Mouse (Mus musculus) ES-Bruce4 (cell line): Measurements from ENCODE around the gene Gm9833.

Experiments used
- CTCF ChIP-seq: IDR thresholded peaks from one replicate; pipeline ENCODE4 v1.8.1; 2011; ENCODE audit warnings: low read depth, low read length
- EP300 ChIP-seq: IDR thresholded peaks from 2 replicates; pipeline ENCODE4 v1.6.1; 2011; ENCODE audit warnings: low read depth, low read length; ENCODE audit not compliant: insufficient read depth
- POLR2A ChIP-seq: IDR thresholded peaks from one replicate; pipeline ENCODE4 v1.8.1; 2011; ENCODE audit warnings: low read length; ENCODE audit not compliant: insufficient read depth

DNA sequence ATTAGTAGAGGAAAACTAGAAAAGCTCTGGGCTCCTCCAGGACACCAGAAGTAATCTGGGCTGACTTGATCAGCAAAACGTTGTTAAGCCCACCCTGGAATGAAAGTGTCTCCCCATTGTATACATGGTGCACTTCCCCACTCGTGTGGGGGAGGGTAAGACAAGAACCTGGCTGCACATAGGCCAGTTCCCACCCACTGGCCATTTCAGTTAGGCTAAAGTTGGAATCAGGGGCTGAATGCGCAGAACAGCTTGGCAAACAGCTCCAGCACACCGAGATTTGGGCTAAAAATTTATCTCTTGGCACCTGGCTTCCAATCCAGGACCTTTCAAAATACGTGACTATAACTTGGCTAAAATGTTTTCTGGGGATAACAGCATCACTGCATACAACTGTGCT, 6.6 kb upstream of the Gm9833 start:
- no peak for TF ChIP-seq EP300
- TF ChIP-seq CTCF, result no peak
- TF ChIP-seq POLR2A, result no peak
